14 mouse cellular contexts compared by ENCODE assay signal in genomic region chrX:53053885-53054284, GRCm38 (mm10).
A peak's percentile ranks its signal among the peaks of the same experiment; 100 is the strongest.
DNase-seq lines count a peak whose midpoint lies in the region; ATAC-seq and TF ChIP-seq lines count a peak whose summit lies in the region.
"Had no signal": no experiment of that assay in that cellular context is flagged by ENCODE, and none has a peak within 500 bp of the region (broad histone marks: within the 10 kb centered on the region; RNA-seq: fewer than 3 reads in every experiment).

No protein-coding gene starts in this region.

- no peak for TF ChIP-seq CTCF in intestine, postnatal 0 days (IDR thresholded peaks at IDR 0.05; ENCODE audit: low read depth)
- TF ChIP-seq CTCF in stomach, postnatal 0 days (IDR thresholded peaks at IDR 0.05; ENCODE audit: low read depth), result no peak

- H3K4me3 ChIP-seq in heart, embryonic 13.5 days, result peak overlapping the region; percentile 68
- peak overlapping the region; percentile 41 for H3K4me3 ChIP-seq in lung, embryonic 16.5 days (ENCODE audit: low read length)
- no peak overlapping the region for H3K4me3 ChIP-seq in intestine, postnatal 0 days (ENCODE audit: low read depth, low read length)
- H3K4me3 ChIP-seq in stomach, postnatal 0 days (ENCODE audit: low read depth, low read length), result 0 out of 2 replicates have a peak overlapping the region, but pooled peaks have one; percentile 8
- no peak overlapping the region for H3K4me3 ChIP-seq in hindbrain, embryonic 11.5 days (ENCODE audit: low read depth, low read length)
- H3K4me3 ChIP-seq: midbrain, embryonic 13.5 days had no signal

- peak overlapping the region; percentile 81 for H3K9ac ChIP-seq in heart, embryonic 13.5 days
- H3K9ac ChIP-seq in lung, embryonic 16.5 days (ENCODE audit: low read length), result peak overlapping the region; percentile 65
- H3K9ac ChIP-seq in intestine, postnatal 0 days (ENCODE audit: low read depth, low read length), result no peak overlapping the region
- no peak overlapping the region for H3K9ac ChIP-seq in stomach, postnatal 0 days (ENCODE audit: low read length)
- H3K9ac ChIP-seq in hindbrain, embryonic 11.5 days (ENCODE audit: low read depth, low read length), result no peak overlapping the region
- H3K9ac ChIP-seq: midbrain, embryonic 13.5 days had no signal

- intact Hi-C loops in heart, postnatal 25 days (cut with DNase I), result loop anchor here (10.0 kb wide), 1 partner anchor 311 kb away; no protein-coding TSS in a partner anchor

- peaks cover 12% of the 10 kb centered on the region for H3K36me3 ChIP-seq in heart, embryonic 13.5 days
- H3K36me3 ChIP-seq in lung, embryonic 16.5 days (ENCODE audit: control insufficient read depth, insufficient read depth, low read length), result no peaks in the 10 kb centered on the region
- no peaks in the 10 kb centered on the region for H3K36me3 ChIP-seq in intestine, postnatal 0 days (ENCODE audit: control insufficient read depth, insufficient read depth)
- no peaks in the 10 kb centered on the region for H3K36me3 ChIP-seq in stomach, postnatal 0 days (ENCODE audit: control insufficient read depth, insufficient read depth, low read length)
- no peaks in the 10 kb centered on the region for H3K36me3 ChIP-seq in hindbrain, embryonic 11.5 days (ENCODE audit: control insufficient read depth, insufficient read depth, low read length)
- H3K36me3 ChIP-seq: midbrain, embryonic 13.5 days had no signal

- TF ChIP-seq EP300 in stomach, postnatal 0 days (optimal IDR thresholded peaks at IDR 0.05), result no peak

- no peak for ATAC-seq in heart, embryonic 13.5 days (ENCODE audit: extremely low read depth, insufficient number of reproducible peaks, low FRiP score, low TSS enrichment)
- no peak for ATAC-seq in lung, embryonic 16.5 days (ENCODE audit: low read depth)
- no peak for ATAC-seq in intestine, postnatal 0 days
- peak; percentile 6; the same call in 1 of the 2 replicates for ATAC-seq in stomach, postnatal 0 days (ENCODE audit: low FRiP score, low TSS enrichment)
- ATAC-seq in hindbrain, embryonic 11.5 days (ENCODE audit: low FRiP score), result no peak
- ATAC-seq: activated CD4-positive, CD25-positive, alpha-beta regulatory T cell, adult 4 months; midbrain, embryonic 13.5 days had no signal

- H3K9me3 ChIP-seq in heart, embryonic 13.5 days, result no peaks in the 10 kb centered on the region
- H3K9me3 ChIP-seq in lung, embryonic 16.5 days (ENCODE audit: control insufficient read depth, low read length), result no peaks in the 10 kb centered on the region
- H3K9me3 ChIP-seq in intestine, postnatal 0 days (ENCODE audit: control insufficient read depth), result no peaks in the 10 kb centered on the region
- H3K9me3 ChIP-seq in stomach, postnatal 0 days (ENCODE audit: control insufficient read depth, low read length), result no peaks in the 10 kb centered on the region
- H3K9me3 ChIP-seq in hindbrain, embryonic 11.5 days (ENCODE audit: control insufficient read depth, low read length), result no peaks in the 10 kb centered on the region
- H3K9me3 ChIP-seq: midbrain, embryonic 13.5 days had no signal

- 35% methylated on average over 5 of the region's 5 CpGs for WGBS in heart, embryonic 13.5 days
- 23% methylated on average over 5 of the region's 5 CpGs for WGBS in lung, embryonic 16.5 days
- WGBS in intestine, postnatal 0 days, result 49% methylated on average over 5 of the region's 5 CpGs
- WGBS in stomach, postnatal 0 days, result 48% methylated on average over 5 of the region's 5 CpGs
- 58% methylated on average over 5 of the region's 5 CpGs for WGBS in hindbrain, embryonic 11.5 days

- H3K4me2 ChIP-seq in heart, embryonic 13.5 days, result peak overlapping the region; percentile 69
- H3K4me2 ChIP-seq in lung, embryonic 16.5 days (ENCODE audit: low read depth, low read length), result peak overlapping the region; percentile 53
- H3K4me2 ChIP-seq in intestine, postnatal 0 days (replicated peaks; ENCODE audit: low read depth), result 0 out of 2 replicates have a peak overlapping the region, but pooled peaks have one; percentile 9
- peak overlapping the region; percentile 32 for H3K4me2 ChIP-seq in stomach, postnatal 0 days (replicated peaks; ENCODE audit: low read depth)
- H3K4me2 ChIP-seq in hindbrain, embryonic 11.5 days (replicated peaks; ENCODE audit: low read depth, low read length), result no peak overlapping the region
- H3K4me2 ChIP-seq: midbrain, embryonic 13.5 days had no signal

- peak overlapping the region; percentile 90 for H3K27ac ChIP-seq in heart, embryonic 13.5 days (replicated peaks)
- H3K27ac ChIP-seq in lung, embryonic 16.5 days (ENCODE audit: low read length), result peak overlapping the region; percentile 75
- no peak overlapping the region for H3K27ac ChIP-seq in intestine, postnatal 0 days (ENCODE audit: low read depth, low read length)
- H3K27ac ChIP-seq in stomach, postnatal 0 days (replicated peaks), result 0 out of 2 replicates have a peak overlapping the region, but pooled peaks have one; percentile 30
- H3K27ac ChIP-seq in hindbrain, embryonic 11.5 days (ENCODE audit: low read depth, low read length), result no peak overlapping the region
- H3K27ac ChIP-seq: midbrain, embryonic 13.5 days had no signal

- no peak for DNase-seq in heart, postnatal 25 days (ENCODE audit: low spot score)
- DNase-seq in lung, postnatal 4 days, result no peak
- DNase-seq in stomach, postnatal 0 days (ENCODE audit: low spot score), result no peak
- DNase-seq in hindbrain, embryonic 11.5 days (ENCODE audit: low spot score), result no peak
- DNase-seq: cerebellum, adult 11 months; kidney, adult 2 months; lung, postnatal 36 days; retina, postnatal 1 day; thymus, adult 2 months had no signal

- H3K4me1 ChIP-seq in heart, embryonic 13.5 days, result peaks cover 22% of the 10 kb centered on the region
- peaks cover 5% of the 10 kb centered on the region; the same call in 1 of the 2 replicates for H3K4me1 ChIP-seq in lung, embryonic 16.5 days (replicated peaks; ENCODE audit: control insufficient read depth, insufficient read depth, low read length)
- H3K4me1 ChIP-seq in intestine, postnatal 0 days (replicated peaks; ENCODE audit: control insufficient read depth, insufficient read depth, low read length), result no peaks in the 10 kb centered on the region
- H3K4me1 ChIP-seq in stomach, postnatal 0 days (replicated peaks; ENCODE audit: control insufficient read depth, insufficient read depth), result no peaks in the 10 kb centered on the region
- no peaks in the 10 kb centered on the region for H3K4me1 ChIP-seq in hindbrain, embryonic 11.5 days (replicated peaks; ENCODE audit: control insufficient read depth, insufficient read depth, low read length)

- H3K27me3 ChIP-seq in heart, embryonic 13.5 days (replicated peaks), result no peaks in the 10 kb centered on the region
- no peaks in the 10 kb centered on the region for H3K27me3 ChIP-seq in lung, embryonic 16.5 days (ENCODE audit: control insufficient read depth, insufficient read depth, low read depth, low read length)
- no peaks in the 10 kb centered on the region for H3K27me3 ChIP-seq in intestine, postnatal 0 days (replicated peaks; ENCODE audit: control insufficient read depth, insufficient read depth, low read length)
- H3K27me3 ChIP-seq in stomach, postnatal 0 days (ENCODE audit: control insufficient read depth, insufficient read depth, low read length), result no peaks in the 10 kb centered on the region
- H3K27me3 ChIP-seq in hindbrain, embryonic 11.5 days (ENCODE audit: control insufficient read depth, insufficient read depth, low read length), result 0 out of 2 replicates have a peak, but pooled peaks cover 2% of the 10 kb centered on the region
- H3K27me3 ChIP-seq: midbrain, embryonic 13.5 days had no signal

Comparison
In these comparisons a context has a peak if more than half of its experiments do, and no peak if none do; other contexts are left out.
1. H3K27ac ChIP-seq: peak in heart, embryonic 13.5 days (single experiment), lung, embryonic 16.5 days (single experiment) and stomach, postnatal 0 days (single experiment); none in intestine, postnatal 0 days (single experiment) and hindbrain, embryonic 11.5 days (single experiment).
2. H3K4me3 ChIP-seq: peak in heart, embryonic 13.5 days (single experiment), lung, embryonic 16.5 days (single experiment) and stomach, postnatal 0 days (single experiment); none in intestine, postnatal 0 days (single experiment) and hindbrain, embryonic 11.5 days (single experiment).
3. H3K9ac ChIP-seq: peak in heart, embryonic 13.5 days (single experiment) and lung, embryonic 16.5 days (single experiment); none in intestine, postnatal 0 days (single experiment), stomach, postnatal 0 days (single experiment) and hindbrain, embryonic 11.5 days (single experiment).